In the genomic region with DNA sequence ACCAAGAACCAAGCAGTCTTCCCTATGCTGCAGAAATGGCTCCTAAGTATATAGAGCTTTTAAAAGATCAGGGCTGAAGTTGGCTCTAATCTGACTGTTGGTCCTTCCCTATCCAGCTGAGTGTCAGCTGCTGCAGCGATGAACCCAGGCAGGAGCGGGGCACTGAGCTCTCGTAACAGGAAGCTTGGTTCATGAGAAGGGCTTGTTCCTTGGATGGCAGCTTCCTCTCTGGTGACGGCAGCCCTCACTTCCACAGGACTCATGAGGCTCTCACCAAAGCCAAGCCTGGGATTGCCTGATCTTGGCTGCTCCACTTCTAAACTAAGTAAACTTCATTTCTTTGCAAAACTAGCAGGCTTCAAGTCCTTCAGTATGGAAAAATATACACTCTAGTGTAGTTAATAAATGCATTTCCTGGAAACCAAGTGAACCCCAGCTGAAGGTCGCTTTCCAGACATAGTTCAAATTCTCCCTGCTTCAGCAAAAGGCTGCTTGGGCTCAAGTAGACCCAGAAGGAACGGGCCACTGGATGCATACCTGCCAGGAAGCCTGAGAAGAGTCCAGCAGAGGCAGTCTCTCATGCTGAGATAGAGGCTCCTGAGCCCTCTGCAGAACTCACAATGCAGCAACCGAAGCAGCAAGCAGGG, we compare ENCODE assay signal across 8 mouse cellular contexts. TPM values are rescaled to one million over a fixed set of nuclear protein-coding genes. Genes with fewer than 3 reads are reported as not detected.
DNase-seq lines count a peak whose midpoint lies in the region; ATAC-seq lines count a peak whose summit lies in the region.

No protein-coding gene starts in this region.

- DNase-seq in hindbrain, embryonic 10.5 days (ENCODE audit: low spot score) = no peak
- no peak for DNase-seq in hindbrain, embryonic 11.5 days (ENCODE audit: low spot score)
- peak; percentile 47 for DNase-seq in intestine, embryonic 14.5 days (ENCODE audit: low spot score)
- no peak for DNase-seq in urinary bladder, postnatal 4 days (ENCODE audit: low spot score in 2 of 2)

- ATAC-seq in hindbrain, embryonic 11.5 days (ENCODE audit: low FRiP score) = no peak
- ATAC-seq in intestine, embryonic 14.5 days (replicated peaks; ENCODE audit: low FRiP score, low TSS enrichment, low read depth) = no peak
- ATAC-seq in limb, embryonic 12.5 days (ENCODE audit: insufficient number of reproducible peaks, insufficient read depth, low FRiP score, low TSS enrichment, low read depth) = no peak
- peak; percentile 75 for ATAC-seq in megakaryocyte progenitor cell, adult 5-6 weeks (replicated peaks; ENCODE audit: poor library complexity)
- no peak for ATAC-seq in hindbrain, embryonic 12.5 days (ENCODE audit: low FRiP score)
- ATAC-seq in erythroid progenitor cell, adult 5-6 weeks (replicated peaks; ENCODE audit: low FRiP score, poor library complexity, severe bottlenecking) = no peak

- WGBS in hindbrain, embryonic 10.5 days = 75% methylated on average over 7 of the region's 7 CpGs
- 73% methylated on average over 7 of the region's 7 CpGs for WGBS in hindbrain, embryonic 11.5 days
- 69% methylated on average over 7 of the region's 7 CpGs for WGBS in intestine, embryonic 14.5 days
- WGBS in limb, embryonic 12.5 days = 75% methylated on average over 7 of the region's 7 CpGs
- WGBS in hindbrain, embryonic 12.5 days = 72% methylated on average over 7 of the region's 7 CpGs

- no peaks in the 10 kb centered on the region for H3K36me3 ChIP-seq in hindbrain, embryonic 10.5 days
- no peaks in the 10 kb centered on the region for H3K36me3 ChIP-seq in hindbrain, embryonic 11.5 days (ENCODE audit: control insufficient read depth, insufficient read depth, low read length)
- H3K36me3 ChIP-seq in intestine, embryonic 14.5 days (ENCODE audit: control insufficient read depth, insufficient read depth, low read length) = no peaks in the 10 kb centered on the region
- no peaks in the 10 kb centered on the region for H3K36me3 ChIP-seq in limb, embryonic 12.5 days
- no peaks in the 10 kb centered on the region for H3K36me3 ChIP-seq in hindbrain, embryonic 12.5 days

- H3K27ac ChIP-seq in hindbrain, embryonic 10.5 days = 0 out of 2 replicates have a peak overlapping the region, but pooled peaks have one; percentile 35
- H3K27ac ChIP-seq in hindbrain, embryonic 11.5 days (ENCODE audit: low read depth, low read length) = no peak overlapping the region
- H3K27ac ChIP-seq in intestine, embryonic 14.5 days (ENCODE audit: low read depth) = peak overlapping the region; percentile 35; the same call in 1 of the 2 replicates
- 0 out of 2 replicates have a peak overlapping the region, but pooled peaks have one; percentile 17 for H3K27ac ChIP-seq in limb, embryonic 12.5 days
- H3K27ac ChIP-seq in hindbrain, embryonic 12.5 days = no peak overlapping the region

- no peak overlapping the region for H3K4me3 ChIP-seq in hindbrain, embryonic 10.5 days
- no peak overlapping the region for H3K4me3 ChIP-seq in hindbrain, embryonic 11.5 days (ENCODE audit: low read depth, low read length)
- H3K4me3 ChIP-seq in intestine, embryonic 14.5 days (ENCODE audit: low read depth, low read length) = no peak overlapping the region
- no peak overlapping the region for H3K4me3 ChIP-seq in limb, embryonic 12.5 days (replicated peaks)
- H3K4me3 ChIP-seq in hindbrain, embryonic 12.5 days = no peak overlapping the region

- no peak overlapping the region for H3K9ac ChIP-seq in hindbrain, embryonic 11.5 days (ENCODE audit: low read depth, low read length)
- H3K9ac ChIP-seq in intestine, embryonic 14.5 days (ENCODE audit: low read length) = no peak overlapping the region
- H3K9ac ChIP-seq in limb, embryonic 12.5 days (replicated peaks) = no peak overlapping the region
- no peak overlapping the region for H3K9ac ChIP-seq in hindbrain, embryonic 12.5 days

- no peak overlapping the region for H3K4me2 ChIP-seq in hindbrain, embryonic 11.5 days (replicated peaks; ENCODE audit: low read depth, low read length)
- no peak overlapping the region for H3K4me2 ChIP-seq in intestine, embryonic 14.5 days (ENCODE audit: low read length)
- no peak overlapping the region for H3K4me2 ChIP-seq in limb, embryonic 12.5 days
- H3K4me2 ChIP-seq in hindbrain, embryonic 12.5 days (replicated peaks) = no peak overlapping the region

- no peaks in the 10 kb centered on the region for H3K27me3 ChIP-seq in hindbrain, embryonic 10.5 days (ENCODE audit: insufficient read depth, poor library complexity, severe bottlenecking)
- no peaks in the 10 kb centered on the region for H3K27me3 ChIP-seq in hindbrain, embryonic 11.5 days (ENCODE audit: control insufficient read depth, insufficient read depth, low read length)
- no peaks in the 10 kb centered on the region; the same call in 1 of the 2 replicates for H3K27me3 ChIP-seq in intestine, embryonic 14.5 days (replicated peaks; ENCODE audit: control insufficient read depth, insufficient read depth, low read length)
- H3K27me3 ChIP-seq in limb, embryonic 12.5 days = no peaks in the 10 kb centered on the region
- no peaks in the 10 kb centered on the region for H3K27me3 ChIP-seq in hindbrain, embryonic 12.5 days

- H3K4me1 ChIP-seq in hindbrain, embryonic 10.5 days (replicated peaks) = peaks cover 15% of the 10 kb centered on the region
- H3K4me1 ChIP-seq in hindbrain, embryonic 11.5 days (replicated peaks; ENCODE audit: control insufficient read depth, insufficient read depth, low read length) = no peaks in the 10 kb centered on the region
- peaks cover 14% of the 10 kb centered on the region; the same call in 1 of the 2 replicates for H3K4me1 ChIP-seq in intestine, embryonic 14.5 days (replicated peaks; ENCODE audit: control insufficient read depth, insufficient read depth, low read length)
- H3K4me1 ChIP-seq in limb, embryonic 12.5 days (replicated peaks) = peaks cover 42% of the 10 kb centered on the region
- peaks cover 19% of the 10 kb centered on the region for H3K4me1 ChIP-seq in hindbrain, embryonic 12.5 days

- no peaks in the 10 kb centered on the region for H3K9me3 ChIP-seq in hindbrain, embryonic 10.5 days
- no peaks in the 10 kb centered on the region for H3K9me3 ChIP-seq in hindbrain, embryonic 11.5 days (ENCODE audit: control insufficient read depth, low read length)
- no peaks in the 10 kb centered on the region for H3K9me3 ChIP-seq in intestine, embryonic 14.5 days (ENCODE audit: control insufficient read depth, low read length)
- H3K9me3 ChIP-seq in limb, embryonic 12.5 days = peaks cover 4% of the 10 kb centered on the region; the same call in 1 of the 2 replicates
- H3K9me3 ChIP-seq in hindbrain, embryonic 12.5 days (replicated peaks) = no peaks in the 10 kb centered on the region

RNA-seq across cellular contexts. Expression of gene Lpin2, which starts 54.8 kb away (rescaled TPM):
- 31.1 and 33.9 TPM in 2 replicates for polyA plus RNA-seq in hindbrain, embryonic 10.5 days (2016; fragmentation: Nextera tagmentation; extraction: Ambion mirVana)
- polyA plus RNA-seq in hindbrain, embryonic 11.5 days (2014; fragmentation: Nextera tagmentation; extraction: Ambion mirVana) = 33.8 and 39.4 TPM in 2 replicates
- 27.3 and 31.9 TPM in 2 replicates for polyA plus RNA-seq in intestine, embryonic 14.5 days (2014; fragmentation: Nextera tagmentation; extraction: Ambion mirVana)
- polyA plus RNA-seq in limb, embryonic 12.5 days (2016; fragmentation: Nextera tagmentation; extraction: Ambion mirVana) = 62.9 and 63.3 TPM in 2 replicates
- 18.9 and 26.4 TPM in 2 replicates for total RNA-seq in megakaryocyte progenitor cell, adult 5-6 weeks (2015)
- total RNA-seq in megakaryocyte progenitor cell, adult 5-6 weeks (2017) = 26.1 and 47.3 TPM in 2 replicates
- 42.8 and 43.1 TPM in 2 replicates for polyA plus RNA-seq in hindbrain, embryonic 12.5 days (2016; fragmentation: Nextera tagmentation; extraction: Ambion mirVana)
- total RNA-seq in erythroid progenitor cell, adult 5-6 weeks (2015; ENCODE audit: low replicate concordance) = 68.8 and 90.1 TPM in 2 replicates
- total RNA-seq in erythroid progenitor cell, adult 5-6 weeks (2017; ENCODE audit: low replicate concordance) = 101 and 122 TPM in 2 replicates

Comparison
In these comparisons a context has a peak if more than half of its experiments do, and no peak if none do; other contexts are left out.
1. H3K27ac ChIP-seq: peak in hindbrain, embryonic 10.5 days (single experiment), intestine, embryonic 14.5 days (single experiment) and limb, embryonic 12.5 days (single experiment); none in hindbrain, embryonic 11.5 days (single experiment) and hindbrain, embryonic 12.5 days (single experiment).